Mouse (Mus musculus): Measurements from ENCODE around the gene Spop.

DNA sequence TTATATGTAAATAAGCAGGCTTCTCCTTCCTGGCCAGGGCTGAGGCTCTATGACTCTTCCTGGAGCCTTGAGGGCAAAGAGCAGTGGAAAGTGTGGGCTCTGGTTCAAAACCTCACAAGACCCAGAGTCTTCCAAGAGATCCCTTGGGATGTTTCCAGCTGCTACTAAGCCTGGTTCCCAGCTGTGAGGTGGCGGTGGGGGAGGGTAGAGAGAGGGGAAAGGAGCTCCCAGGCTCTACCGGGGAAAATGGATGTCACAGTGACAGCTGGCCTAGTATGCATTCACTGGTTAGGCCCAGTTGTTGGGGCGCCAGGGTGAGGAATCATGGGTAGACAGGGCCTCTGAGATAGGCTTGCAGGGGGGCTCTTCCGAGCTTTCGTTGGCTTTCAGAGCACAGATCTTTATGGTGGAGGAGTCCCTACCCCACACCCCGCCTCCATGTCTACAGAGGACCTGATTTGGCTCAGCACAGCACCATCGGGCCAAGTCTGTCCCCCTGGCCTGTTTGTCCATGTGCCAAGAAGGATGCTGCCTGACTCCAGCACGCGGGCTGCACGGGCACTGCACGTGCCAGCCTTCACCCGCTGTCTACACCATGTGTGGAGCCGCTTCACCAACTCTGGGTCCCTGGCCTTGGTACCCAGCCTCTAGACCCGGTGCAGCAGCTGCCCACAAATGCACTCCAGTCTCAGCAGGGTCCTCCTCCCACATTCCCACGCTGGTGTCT, 124.7 kb downstream of the Spop start:
- TF ChIP-seq CTCF (IDR thresholded peaks at IDR 0.05; ENCODE audit: low read depth, low read length), result no peak
- TF ChIP-seq POLR2AphosphoS5 (IDR thresholded peaks at IDR 0.05; ENCODE audit: insufficient replicate concordance, low read depth, low read length), result no peak
- no peak for TF ChIP-seq GATA1 (IDR thresholded peaks at IDR 0.05; ENCODE audit: borderline replicate concordance, low read length)
- TF ChIP-seq TAL1 (conservative IDR thresholded peaks at IDR 0.05; ENCODE audit: low read depth, low read length), result no peak

Measured in G1E (cell line).